Mouse (Mus musculus): Measurements from ENCODE around the gene Cd276.
"Not testable (repeated sequence)": the region's sequence is repeated elsewhere in the genome, so short reads cannot be mapped to it uniquely, and the experiment has no call there.

Gene Cd276

GRCm38 (mm10) chr9:58554908-58555684, at the start of gene Cd276:
TSS of gene Cd276 (minus strand) at chr9:58555437.
- no peak for DNase-seq (ENCODE audit: low read depth, low spot score)

GRCm38 (mm10) chr9:58595313-58595712, 40.1 kb upstream of the Cd276 start:
- no peak for DNase-seq (ENCODE audit: low read depth, low spot score)

GRCm38 (mm10) chr9:58588657-58589056, 33.4 kb upstream of the Cd276 start:
- no peak for DNase-seq (ENCODE audit: low read depth, low spot score)

DNA sequence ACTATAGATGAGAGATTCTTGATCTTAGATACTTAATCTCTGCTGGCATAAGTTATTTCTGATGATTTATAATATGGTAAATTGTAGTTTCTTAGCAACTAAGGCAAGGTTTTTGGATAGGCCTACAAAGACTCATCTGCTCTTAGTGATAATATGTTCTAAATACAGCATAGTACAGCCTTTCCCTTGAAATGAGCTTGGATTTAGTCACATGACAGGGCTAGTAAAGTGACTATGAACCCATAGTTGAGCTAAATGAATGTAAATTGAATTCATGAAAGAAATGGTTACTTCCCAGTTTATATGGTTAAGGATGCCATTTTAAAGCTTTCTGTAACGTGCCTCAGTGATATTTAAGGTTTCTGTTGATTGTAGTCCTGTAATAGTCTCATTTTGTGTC, 29.1 kb upstream of the Cd276 start:
- no peak for DNase-seq (ENCODE audit: low read depth, low spot score)

- no peak for DNase-seq (ENCODE audit: low read depth, low spot score)
These were observed 28.0 kb upstream of the Cd276 start for GRCm38 (mm10) chr9:58583267-58583641.

DNA sequence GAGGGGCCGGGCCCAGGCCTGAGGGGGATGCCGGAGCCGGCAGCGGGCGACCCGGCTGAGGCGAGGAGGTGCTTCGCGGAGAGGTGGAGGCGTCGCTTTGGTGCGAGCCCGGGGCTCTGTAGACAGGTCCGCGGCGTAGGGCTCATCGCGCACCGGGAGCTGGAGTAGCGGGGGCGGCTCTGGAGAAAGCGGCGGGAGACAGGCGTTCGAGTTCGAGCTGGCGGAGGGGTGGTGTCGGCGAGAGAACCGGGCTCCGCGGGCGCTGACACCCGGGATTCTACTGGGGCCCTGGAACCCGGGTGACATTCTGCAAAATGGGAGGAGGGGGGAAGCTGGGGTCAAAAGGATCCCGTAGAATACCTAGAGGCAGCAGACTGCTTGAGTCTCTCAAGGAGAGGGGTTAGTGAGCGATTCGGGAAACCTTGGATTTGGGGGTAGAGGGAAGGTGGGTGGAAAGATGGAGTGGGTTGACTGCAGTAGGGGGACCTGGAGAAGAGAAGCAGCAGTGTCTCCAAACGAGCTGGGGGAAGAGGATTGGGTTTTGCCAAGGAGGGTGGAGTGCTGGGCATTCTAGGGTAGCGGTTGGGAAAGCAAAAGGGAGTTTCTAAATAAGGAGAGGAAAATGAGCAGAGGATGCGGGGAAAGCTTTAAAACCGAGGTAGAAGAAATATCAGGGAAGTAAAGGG, 27.5 kb upstream of the Cd276 start:
- DNase-seq (ENCODE audit: low read depth, low spot score), result no peak

DNA sequence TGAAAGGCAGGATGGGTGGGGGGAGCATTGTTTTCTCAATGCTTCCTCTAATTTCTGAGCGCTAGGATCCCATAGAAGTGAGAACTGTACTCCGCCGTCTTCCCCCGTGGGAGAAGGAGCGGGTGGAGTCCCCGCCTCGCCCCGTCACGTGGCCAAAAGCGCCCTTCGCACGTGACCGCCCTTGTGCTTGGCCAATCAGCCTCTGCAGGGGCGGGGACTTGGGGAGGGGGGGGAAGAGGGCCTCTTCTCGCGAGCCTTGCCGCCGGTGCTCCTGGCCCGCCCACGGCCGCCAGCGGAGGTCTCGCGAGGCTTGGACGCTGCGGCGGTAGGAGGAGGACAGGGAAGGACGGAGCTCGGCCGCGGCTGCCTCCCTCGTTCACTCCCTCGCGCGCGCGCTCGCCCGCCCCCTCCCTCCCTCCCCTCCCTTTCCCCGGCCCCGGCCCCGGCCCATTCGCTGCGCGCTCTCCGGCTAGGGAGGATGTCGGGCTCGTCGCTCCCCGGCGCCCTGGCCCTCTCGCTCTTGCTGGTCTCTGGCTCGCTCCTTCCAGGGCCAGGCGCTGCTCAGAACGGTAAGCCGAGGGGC, 26.8 kb upstream of the Cd276 start, which contains the start of gene Nptn:
Nptn (plus strand) TSS at position 283 of the 583 bp plus-strand sequence.
- peak; percentile 91 for DNase-seq (ENCODE audit: low read depth, low spot score)

DNA sequence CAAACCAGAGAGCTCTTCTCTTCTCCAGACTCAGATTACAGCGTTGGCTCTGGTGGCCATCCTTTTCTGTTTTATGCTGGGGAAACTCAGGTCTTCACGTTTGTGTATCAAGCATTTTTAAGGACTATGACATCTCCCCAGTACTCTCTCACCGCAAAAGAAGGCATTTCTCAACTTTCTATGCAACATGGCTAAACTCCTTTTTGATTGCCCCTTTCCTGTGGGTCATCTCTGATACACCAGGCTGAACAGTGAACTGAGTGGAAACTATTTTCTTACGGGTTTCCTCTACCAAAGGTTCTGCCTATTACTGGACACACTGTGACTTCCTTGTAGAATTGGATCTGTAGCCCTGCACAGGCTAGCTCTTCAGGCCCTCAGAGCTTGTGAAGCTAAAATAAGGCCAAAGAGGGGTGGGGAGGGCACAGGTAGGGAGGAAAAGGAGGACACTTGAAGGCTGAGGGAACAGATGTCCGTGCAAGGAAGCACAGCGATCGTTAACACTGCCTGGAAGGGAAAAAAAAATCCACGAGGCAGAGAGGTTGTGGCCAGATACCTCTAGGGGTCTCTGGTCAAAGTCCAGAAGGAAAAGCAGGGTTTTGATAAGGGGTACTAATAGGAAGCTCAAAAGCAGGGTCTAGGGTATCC, 26.2 kb upstream of the Cd276 start:
- no peak for DNase-seq (ENCODE audit: low read depth, low spot score)

- DNase-seq (ENCODE audit: low read depth, low spot score), result not testable (repeated sequence)
These were observed 25.4 kb upstream of the Cd276 start for GRCm38 (mm10) chr9:58580453-58581195.

DNA sequence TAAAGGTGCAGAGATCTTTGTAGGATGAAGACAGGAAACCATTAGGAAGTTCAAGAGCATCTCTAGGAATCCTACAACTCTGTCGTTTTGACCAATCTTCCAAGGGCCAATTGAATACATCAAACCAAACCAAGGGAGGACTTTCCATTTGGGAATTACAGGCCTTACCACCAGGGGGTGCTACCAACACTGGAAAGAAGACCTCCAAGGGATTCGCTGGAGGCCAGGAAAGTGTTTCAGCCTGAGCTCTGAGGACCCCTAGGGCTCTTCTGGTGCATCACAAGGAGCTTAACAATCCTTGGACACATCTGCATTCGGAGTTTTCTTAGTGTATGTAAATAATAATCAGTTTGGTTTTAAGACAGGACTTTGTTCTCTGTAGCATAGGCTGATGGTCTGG, 23.4 kb upstream of the Cd276 start:
- DNase-seq (ENCODE audit: low read depth, low spot score), result peak; percentile 82

DNA sequence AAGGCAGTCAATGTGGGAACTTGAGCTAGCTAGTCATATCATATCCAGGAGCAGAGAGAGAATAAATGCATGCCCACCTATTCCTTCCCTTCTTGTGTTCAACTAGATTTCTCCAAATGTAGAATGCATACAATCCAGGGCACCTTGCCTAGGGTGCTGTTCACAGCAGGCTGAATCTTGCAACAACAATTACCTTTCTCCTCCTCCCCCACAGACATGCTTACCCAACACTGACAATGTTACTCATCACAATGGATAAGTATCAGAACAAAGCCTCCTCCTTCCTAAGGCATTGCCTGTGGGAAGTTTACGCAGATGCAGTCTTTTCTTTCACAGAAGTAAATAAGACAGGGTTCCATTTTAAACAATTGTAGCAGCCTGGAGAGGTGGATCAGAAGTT, 15.8 kb upstream of the Cd276 start:
- DNase-seq (ENCODE audit: low read depth, low spot score), result no peak

GRCm38 (mm10) chr9:58567682-58568081, 12.4 kb upstream of the Cd276 start:
- no peak for DNase-seq (ENCODE audit: low read depth, low spot score)

GRCm38 (mm10) chr9:58565945-58566344, 10.7 kb upstream of the Cd276 start:
- not testable (repeated sequence) for DNase-seq (ENCODE audit: low read depth, low spot score)

DNA sequence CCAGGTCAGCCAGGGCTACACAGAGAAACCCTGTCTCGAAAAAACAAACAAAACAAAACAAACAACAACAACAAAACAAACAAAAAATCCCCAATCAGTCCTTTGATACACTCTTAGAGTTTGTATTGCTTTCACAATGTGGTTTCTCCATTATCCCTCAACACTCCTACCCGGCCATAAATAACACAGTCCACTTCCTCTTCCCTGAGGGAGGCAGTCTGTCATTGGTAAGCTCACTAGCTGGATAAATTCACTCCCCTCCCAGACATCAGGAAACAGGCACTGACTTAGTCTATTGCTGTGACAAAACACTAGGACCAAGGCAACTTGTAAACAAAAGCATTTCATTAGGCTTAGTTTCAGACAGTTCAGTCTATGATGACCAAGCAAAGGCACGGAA, 5.0 kb upstream of the Cd276 start:
- no peak for DNase-seq (ENCODE audit: low read depth, low spot score)

DNA sequence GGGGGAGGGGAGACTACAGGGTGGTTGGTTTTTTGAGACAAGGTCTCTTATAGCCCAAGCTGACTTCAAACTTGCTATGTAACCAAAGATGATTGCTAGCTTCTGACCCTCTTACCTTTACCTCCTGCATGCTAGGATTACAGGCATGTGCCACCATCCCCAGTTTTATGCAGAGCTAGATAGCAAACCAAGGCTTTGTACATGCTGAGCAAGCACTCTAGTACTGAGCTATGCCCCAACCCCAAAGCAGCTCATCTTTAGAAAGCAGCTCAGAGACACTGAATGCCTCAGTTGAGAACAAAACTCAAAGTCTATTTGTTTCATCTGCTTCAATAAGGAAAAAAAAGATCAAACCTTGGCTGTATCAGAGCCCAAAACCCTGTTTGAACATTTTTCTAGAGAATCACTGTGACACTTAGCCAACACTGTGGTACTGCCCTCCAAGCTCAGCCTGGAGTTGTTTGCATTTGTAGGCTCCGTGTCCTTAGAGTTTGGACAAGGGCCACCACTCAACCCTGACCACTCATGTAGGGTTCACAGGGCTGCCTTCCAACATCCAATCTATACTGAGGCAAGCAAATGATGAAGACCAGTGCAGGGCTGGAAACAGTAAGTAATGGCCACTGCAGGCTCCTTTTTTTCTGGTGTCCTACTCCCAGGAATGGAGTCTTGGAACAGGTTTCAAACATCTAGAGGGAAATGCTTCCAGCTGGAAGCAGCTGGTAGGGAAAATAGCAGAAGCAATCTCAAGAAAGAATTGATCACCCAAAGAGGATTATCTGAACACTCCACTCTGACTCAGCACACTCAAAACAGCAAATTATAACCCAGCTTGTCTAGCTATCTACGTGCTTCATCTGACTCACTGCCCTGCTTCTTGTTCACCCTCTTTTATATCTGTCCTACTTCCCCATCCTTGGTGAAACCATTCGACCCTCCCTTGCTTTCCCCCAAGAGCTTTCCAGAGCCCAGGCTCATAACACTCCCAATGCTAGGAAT, 2.5 kb upstream of the Cd276 start:
- DNase-seq (ENCODE audit: low read depth, low spot score), result no peak

DNA sequence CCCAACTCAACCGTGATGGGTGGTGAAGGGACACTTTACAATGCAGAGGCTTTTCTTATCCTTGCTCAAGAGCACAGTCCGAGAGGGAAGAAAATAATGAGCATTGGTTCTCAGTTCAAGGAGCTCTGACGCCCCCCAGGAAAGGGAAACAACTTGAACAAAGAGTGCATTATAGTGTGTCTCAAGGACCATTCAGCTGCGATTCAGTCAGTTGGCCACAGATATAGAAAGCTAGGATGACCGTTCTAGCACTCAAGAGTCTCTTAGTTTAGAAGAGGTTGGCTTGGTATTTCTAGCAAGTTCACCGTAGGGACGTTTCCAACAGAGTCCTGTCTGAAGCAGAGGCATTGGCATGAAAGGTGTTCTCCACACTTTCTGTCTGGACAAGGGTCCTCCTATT, 1.4 kb upstream of the Cd276 start:
- no peak for DNase-seq (ENCODE audit: low read depth, low spot score)

DNA sequence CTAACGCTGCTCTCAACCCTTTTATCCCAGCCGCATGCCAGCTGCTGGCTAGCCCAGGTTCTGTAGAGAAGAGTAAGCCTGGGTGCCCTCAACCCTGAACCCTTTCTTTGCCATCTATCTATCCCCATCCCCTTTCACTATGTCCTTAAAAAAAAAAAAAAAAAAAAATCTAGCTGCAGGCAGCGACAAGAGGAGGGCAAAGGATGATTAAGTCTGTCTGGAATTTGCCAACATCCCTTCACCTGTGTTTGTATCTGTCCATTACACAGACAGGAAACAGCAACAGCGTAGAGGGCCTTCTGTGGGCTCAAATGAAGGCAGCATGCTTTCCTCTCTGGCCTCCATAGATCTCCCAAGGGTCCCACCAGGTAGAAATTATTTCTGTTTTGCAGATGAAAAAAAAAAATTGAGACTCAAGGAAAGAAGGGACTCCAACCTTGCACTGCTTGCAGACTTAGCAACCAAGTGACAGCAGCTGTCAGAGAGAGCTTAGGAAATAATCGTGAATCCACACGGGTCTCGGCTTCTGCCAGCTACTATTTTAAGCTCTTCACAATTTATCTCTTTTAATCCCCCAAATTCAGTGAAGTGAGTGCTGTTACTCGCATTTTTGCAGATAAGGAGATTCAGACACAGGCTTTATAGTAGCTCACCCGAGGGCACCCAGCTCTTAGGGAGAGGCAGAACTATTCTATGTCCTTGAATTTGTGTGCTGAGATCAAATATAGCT, 613 bp upstream of the Cd276 start:
- DNase-seq (ENCODE audit: low read depth, low spot score), result no peak

DNA sequence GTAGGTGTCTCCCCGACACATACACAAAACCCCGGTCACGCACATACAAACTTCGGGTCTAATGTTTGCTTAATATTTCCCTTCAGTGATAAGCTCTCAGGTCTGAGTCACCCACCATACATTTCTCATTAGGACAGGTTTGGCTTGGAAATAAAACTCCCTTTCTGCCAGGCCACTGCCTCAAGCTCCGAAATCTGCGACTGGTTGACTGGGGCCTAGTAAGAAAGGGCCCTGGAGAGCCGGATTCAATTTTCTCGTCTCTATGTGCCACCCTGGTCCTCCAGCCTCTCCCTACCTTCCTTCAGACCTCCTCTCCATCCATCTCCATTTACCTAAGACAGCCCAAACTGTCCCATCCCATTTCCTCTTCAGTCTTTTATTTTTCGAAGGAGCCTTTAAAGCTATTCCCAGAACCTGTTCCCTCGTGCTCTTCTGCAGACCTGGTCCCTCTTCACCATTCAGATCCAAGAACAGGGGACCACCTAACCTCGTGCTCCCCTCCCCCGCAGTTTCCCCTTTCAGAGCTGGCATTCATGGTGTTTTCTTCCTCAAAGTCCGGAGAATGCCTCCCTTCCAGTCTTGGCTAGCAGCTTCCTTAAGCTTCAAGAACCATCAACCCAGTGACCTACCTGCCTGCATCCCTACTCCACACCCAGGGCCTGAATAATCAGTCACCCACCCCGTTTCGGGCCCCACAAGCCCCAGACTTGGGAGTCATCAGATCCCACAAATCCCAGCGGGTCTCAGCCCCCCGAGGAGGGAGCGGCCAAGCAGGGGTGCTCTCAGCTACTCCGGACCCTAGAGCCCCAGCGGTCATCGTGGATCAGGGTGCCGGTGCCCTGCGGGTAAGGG, 955 bp downstream of the Cd276 start:
- DNase-seq (ENCODE audit: low read depth, low spot score), result no peak

DNA sequence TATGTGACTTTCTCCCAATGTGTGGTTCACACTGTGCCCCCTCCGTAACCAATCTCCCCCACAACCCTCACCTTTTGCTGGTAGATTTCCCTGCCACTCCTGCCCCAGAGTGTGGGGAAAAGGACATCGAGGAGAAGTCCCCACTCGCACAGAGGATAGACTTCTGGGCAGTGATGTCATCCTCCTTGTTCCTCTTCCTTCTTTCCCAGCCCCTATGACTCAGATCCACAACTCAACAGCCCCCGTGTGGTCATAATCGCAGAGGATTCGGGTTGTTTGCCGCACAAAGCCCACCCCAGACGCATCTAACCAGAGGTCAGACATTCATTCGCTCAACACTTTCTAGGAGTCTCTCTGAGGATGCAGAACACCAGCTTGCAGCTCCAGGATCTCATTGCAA, 3.2 kb downstream of the Cd276 start:
- DNase-seq (ENCODE audit: low read depth, low spot score), result no peak

All from WW6 (cell line).